Mouse (Mus musculus) forebrain, postnatal 0 days (tissue): Measurements from ENCODE around the gene Tub. TPM values are rescaled to one million over a fixed set of nuclear protein-coding genes. Genes with fewer than 3 reads are reported as not detected.

Experiments used
- ATAC-seq: fragments of 200-750 bp; cut with Nextera tagmentation; 2 replicates; pipeline ENCODE4 v1.8.0; 2017; ENCODE audit warnings: mild to moderate bottlenecking, moderate library complexity
- DNase-seq: peaks from one replicate; pipeline ENCODE4 v3.0.0-alpha.2; 2015
- H3K27ac ChIP-seq: fragments of 300-500 bp; sonication (generic); 2 replicates; pipeline ENCODE4 v1.5.1; 2014; ENCODE audit warnings: low read depth, mild to moderate bottlenecking, antibody characterized with exemption, low read length, moderate library complexity, mixed read lengths
- H3K27me3 ChIP-seq: fragments of 300-500 bp; sonication (generic); 2 replicates; pipeline ENCODE4 v1.6.1; 2014; ENCODE audit warnings: mild to moderate bottlenecking, low read length, mixed read lengths; ENCODE audit not compliant: insufficient read depth
- H3K36me3 ChIP-seq: fragments of 300-500 bp; sonication (generic); 2 replicates; pipeline ENCODE4 v1.6.1; 2014; ENCODE audit warnings: mild to moderate bottlenecking, moderate library complexity; ENCODE audit not compliant: insufficient read depth
- H3K4me1 ChIP-seq: fragments of 300-500 bp; sonication (generic); 2 replicates; pipeline ENCODE4 v1.6.1; 2014; ENCODE audit warnings: antibody characterized with exemption; ENCODE audit not compliant: insufficient read depth
- H3K4me2 ChIP-seq: fragments of 300-500 bp; sonication (generic); 2 replicates; pipeline ENCODE4 v1.6.1; 2014; ENCODE audit warnings: low read depth, mild to moderate bottlenecking, moderate library complexity
- H3K4me3 ChIP-seq: fragments of 300-500 bp; sonication (generic); 2 replicates; pipeline ENCODE4 v1.5.1; 2014; ENCODE audit warnings: low read depth, low read length, mixed read lengths
- H3K9ac ChIP-seq: fragments of 300-500 bp; sonication (generic); 2 replicates; pipeline ENCODE4 v1.6.1; 2014; ENCODE audit warnings: mild to moderate bottlenecking
- H3K9me3 ChIP-seq: fragments of 300-500 bp; sonication (generic); 2 replicates; pipeline ENCODE4 v1.6.1; 2016; ENCODE audit warnings: low read length
- CTCF ChIP-seq: sonication (generic); IDR thresholded peaks from 2 replicates; pipeline ENCODE4 v1.5.1; 2016; ENCODE audit warnings: antibody characterized with exemption, control low read depth, low read depth
- WGBS: fragments of 180-500 bp; shearing (Covaris S2); extraction: QIAGEN DNeasy Blood & Tissue Kit; methylation state at CpG from one replicate; pipeline ENCODE4 v1.1.7; 2014; 5-methylcytosine and 5-hydroxymethylcytosine counted together
- polyA plus RNA-seq: library from polyadenylated mRNA; unstranded; fragments of >200 nt; fragmentation: Nextera tagmentation; extraction: Ambion mirVana; gene quantifications from 2 replicates; pipeline ENCODE4 v1.2.1, GENCODE M21; 2015
- total RNA-seq: library from RNA; depleted of rRNA; stranded (reverse); fragments of >200 nt; gene quantifications from 2 replicates; pipeline ENCODE4 v1.2.3, GENCODE M21; 2014

Tub gene
- total and polyA plus RNA-seq, 2 experiments from 2014 or later = 39.1 to 188 TPM

DNA sequence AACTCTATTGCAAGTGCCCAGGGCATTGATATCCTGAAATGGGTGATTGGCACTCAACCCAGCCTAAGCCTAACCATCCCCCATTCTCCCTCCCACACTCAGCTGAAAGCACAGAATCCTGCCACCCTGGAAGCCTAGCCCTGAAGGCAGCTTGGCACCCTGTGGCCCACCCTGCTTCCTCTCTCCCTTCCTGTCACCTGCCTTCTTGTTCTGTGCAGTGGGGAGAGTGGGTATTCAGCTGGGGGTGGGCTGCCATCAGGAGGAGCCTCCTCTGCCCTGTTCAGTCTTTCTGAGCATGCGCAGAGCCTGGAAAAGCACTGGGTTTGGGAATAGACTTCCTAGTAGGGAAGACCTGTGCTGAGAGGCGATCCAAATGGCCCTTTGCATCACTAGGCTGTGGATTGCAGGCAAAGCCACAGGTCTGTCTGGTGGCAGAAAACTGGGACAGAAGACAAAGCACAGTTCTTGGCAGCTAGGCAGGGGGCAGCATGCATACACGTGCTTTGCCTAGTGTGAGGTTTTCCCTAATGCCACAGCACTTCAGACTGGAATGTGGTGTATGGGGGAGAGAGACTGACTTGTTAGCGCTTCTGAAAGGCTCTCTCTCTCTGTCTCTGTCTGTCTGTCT lies 63.0 kb downstream of the Tub start:
- peak; percentile 32; the same call in 1 of the 2 replicates for TF ChIP-seq CTCF
- Histone ChIP-seq H3K4me1 (peaks cover 24% of the 10 kb centered on the region), H3K4me3 (0 out of 2 replicates have a peak overlapping the region, but pooled peaks have one; percentile 3), H3K36me3 (no peaks in the 10 kb centered on the region), H3K27ac (peak overlapping the region; percentile 93; the same call in 1 of the 2 replicates), H3K9ac (peak overlapping the region; percentile 31; the same call in 1 of the 2 replicates), H3K27me3 (no peaks in the 10 kb centered on the region), H3K9me3 (no peaks in the 10 kb centered on the region), H3K4me2 (peak overlapping the region; percentile 80)
- 23% methylated on average over 4 of the region's 4 CpGs for WGBS
- no peak for ATAC-seq
- DNase-seq = peak; percentile 24

DNA sequence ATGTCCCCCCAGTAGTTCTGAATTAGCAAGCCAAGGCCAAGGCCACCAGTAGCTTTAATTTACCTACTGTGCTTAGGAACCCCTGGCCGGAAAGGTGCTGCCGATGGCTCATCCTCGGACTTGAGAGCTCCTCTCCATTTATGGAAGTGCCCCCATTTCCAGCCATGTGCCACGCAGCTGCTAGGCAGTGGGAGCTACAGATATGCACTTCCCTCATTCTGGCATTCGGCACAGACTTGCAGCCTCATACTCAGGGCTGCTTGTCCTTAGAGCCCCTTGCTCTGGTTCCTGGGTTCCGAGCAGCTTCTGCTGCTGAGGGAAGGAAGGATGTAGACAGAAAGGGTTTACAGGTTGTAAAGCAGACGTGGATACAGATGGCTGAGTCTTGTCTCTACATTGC lies 64.7 kb downstream of the Tub start:
- DNase-seq = no peak
- H3K4me2 ChIP-seq = no peak overlapping the region
- no peaks in the 10 kb centered on the region for H3K36me3 ChIP-seq
- 81% methylated on average over 7 of the region's 7 CpGs for WGBS
- peaks cover 24% of the 10 kb centered on the region for H3K4me1 ChIP-seq
- H3K27ac ChIP-seq = no peak overlapping the region
- H3K4me3 ChIP-seq = no peak overlapping the region
- H3K9ac ChIP-seq = no peak overlapping the region
- no peak for TF ChIP-seq CTCF
- no peak for ATAC-seq
- H3K27me3 ChIP-seq = no peaks in the 10 kb centered on the region
- no peaks in the 10 kb centered on the region for H3K9me3 ChIP-seq

DNA sequence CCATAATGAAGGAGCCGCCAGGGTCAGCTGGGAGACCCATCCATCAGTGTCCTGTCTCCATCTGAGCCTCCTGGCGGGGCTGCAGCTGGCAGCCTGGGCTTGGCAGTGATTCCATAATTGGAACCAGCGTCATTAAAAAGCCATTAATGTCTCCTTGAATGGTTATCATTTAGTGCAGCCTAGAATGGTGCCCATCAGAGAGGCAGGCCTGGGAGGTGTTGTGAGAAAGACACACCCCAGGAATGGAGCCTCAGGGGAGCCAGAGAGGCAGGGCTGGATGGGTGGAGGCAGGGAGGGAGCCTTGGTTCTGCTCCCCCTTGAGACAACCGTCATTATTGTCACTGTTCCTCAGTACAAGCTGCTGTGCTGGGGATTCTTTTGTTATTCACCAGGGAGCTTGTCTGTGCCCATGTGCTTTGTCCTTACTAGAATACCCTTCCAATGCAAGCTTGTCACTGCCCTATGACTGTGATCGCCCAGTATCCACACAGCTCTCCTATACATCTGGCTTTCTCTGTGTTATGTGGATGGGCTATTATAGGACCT lies 66.3 kb downstream of the Tub start:
- H3K4me1 ChIP-seq = peaks cover 23% of the 10 kb centered on the region
- H3K27me3 ChIP-seq = no peaks in the 10 kb centered on the region
- peak; percentile 45 for DNase-seq
- TF ChIP-seq CTCF = no peak
- ATAC-seq = peak; percentile 28
- H3K4me2 ChIP-seq = no peak overlapping the region
- no peak overlapping the region for H3K9ac ChIP-seq
- H3K27ac ChIP-seq = peak overlapping the region; percentile 62
- 26% methylated on average over 5 of the region's 5 CpGs for WGBS
- peaks cover 4% of the 10 kb centered on the region; the same call in 1 of the 2 replicates for H3K36me3 ChIP-seq
- no peak overlapping the region for H3K4me3 ChIP-seq
- no peaks in the 10 kb centered on the region for H3K9me3 ChIP-seq

DNA sequence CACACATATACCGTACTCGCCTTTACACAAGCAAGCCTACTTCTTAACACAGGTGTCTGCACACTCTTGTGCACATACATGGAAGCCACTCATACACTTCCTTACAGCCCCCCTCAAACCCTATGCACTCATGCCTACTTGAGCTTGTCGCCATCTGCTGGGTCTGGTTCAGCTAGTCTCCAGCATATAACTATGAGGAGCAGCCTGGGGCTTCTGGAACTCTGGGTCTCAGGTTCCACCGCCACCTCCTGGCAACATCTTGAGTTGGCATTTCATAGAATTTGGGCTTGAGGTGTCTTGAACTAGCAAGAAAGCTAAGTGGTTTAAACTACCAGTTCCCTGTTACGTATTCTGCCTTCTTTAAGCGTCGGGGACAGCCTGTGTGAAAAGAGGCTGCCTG lies 69.1 kb downstream of the Tub start:
- Histone ChIP-seq H3K4me1 (peaks cover 7% of the 10 kb centered on the region; the same call in 1 of the 2 replicates), H3K36me3 (peaks cover 25% of the 10 kb centered on the region), H3K9ac (no peak overlapping the region), H3K27me3 (no peaks in the 10 kb centered on the region), H3K4me3 (no peak overlapping the region), H3K4me2 (no peak overlapping the region), H3K9me3 (no peaks in the 10 kb centered on the region), H3K27ac (no peak overlapping the region)
- ATAC-seq (peak; percentile 20), DNase-seq (no peak)
- TF ChIP-seq CTCF = peak; percentile 46; the same call in 1 of the 2 replicates
- 91% methylated on average over 7 of the region's 7 CpGs for WGBS

DNA sequence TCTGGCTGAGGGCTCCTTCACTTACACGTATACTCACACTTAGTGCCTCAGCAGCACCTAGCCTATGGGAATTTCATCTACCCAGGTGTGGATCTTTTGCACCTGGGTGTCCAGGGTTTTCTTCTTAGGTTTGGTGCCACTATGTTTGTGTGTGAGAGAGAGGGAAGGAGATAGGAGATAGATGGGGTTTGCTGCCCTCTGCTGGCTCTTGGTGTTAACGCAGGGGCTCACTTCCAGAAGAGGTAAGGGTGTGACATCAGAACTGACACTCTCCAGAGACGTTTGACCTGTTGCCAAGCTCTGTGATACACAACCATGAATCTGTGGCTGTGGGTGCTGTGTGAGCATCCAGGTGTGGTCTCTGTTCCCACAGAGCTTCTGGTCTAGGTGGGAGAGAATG lies 71.3 kb downstream of the Tub start:
- H3K36me3 ChIP-seq = peaks cover 46% of the 10 kb centered on the region
- ATAC-seq = peak; percentile 60

DNA sequence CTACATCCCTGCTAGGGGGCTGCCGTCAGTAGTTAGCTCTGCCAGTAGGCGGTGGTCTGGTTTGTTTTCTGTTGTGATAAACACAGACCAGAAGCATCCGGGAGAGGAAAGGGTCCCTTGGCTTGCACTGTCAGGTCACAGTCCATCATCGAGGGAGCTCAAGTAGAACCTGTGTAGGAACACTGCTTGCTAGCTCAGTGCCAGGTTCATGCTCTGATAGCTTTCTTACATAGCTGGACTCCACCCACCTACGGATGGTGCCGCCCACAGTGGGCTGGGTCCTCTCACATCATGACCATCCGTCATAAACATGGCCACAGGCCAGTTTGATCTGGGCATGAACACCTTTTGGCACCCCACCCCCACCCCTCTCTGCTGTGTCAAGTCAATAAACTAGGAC lies 75.6 kb downstream of the Tub start:
- no peak for TF ChIP-seq CTCF
- H3K27ac ChIP-seq = no peak overlapping the region
- no peak overlapping the region for H3K4me2 ChIP-seq
- WGBS = 89% methylated on average over 7 of the region's 7 CpGs
- H3K9me3 ChIP-seq = no peaks in the 10 kb centered on the region
- H3K4me3 ChIP-seq = no peak overlapping the region
- ATAC-seq (no peak), DNase-seq (no peak)
- no peaks in the 10 kb centered on the region for H3K27me3 ChIP-seq
- no peaks in the 10 kb centered on the region for H3K4me1 ChIP-seq
- peaks cover 83% of the 10 kb centered on the region for H3K36me3 ChIP-seq
- H3K9ac ChIP-seq = no peak overlapping the region

More for the DNA sequence above, 71.3 kb downstream of the Tub start:
- no peak overlapping the region for H3K4me3 ChIP-seq
- peaks cover 5% of the 10 kb centered on the region; the same call in 1 of the 2 replicates for H3K4me1 ChIP-seq
- TF ChIP-seq CTCF = peak; percentile 85
- no peaks in the 10 kb centered on the region for H3K9me3 ChIP-seq
- no peak overlapping the region for H3K4me2 ChIP-seq
- no peak overlapping the region for H3K27ac ChIP-seq
- no peaks in the 10 kb centered on the region for H3K27me3 ChIP-seq
- DNase-seq = peak; percentile 82
- H3K9ac ChIP-seq = no peak overlapping the region
- WGBS = 18% methylated on average over 3 of the region's 3 CpGs

DNA sequence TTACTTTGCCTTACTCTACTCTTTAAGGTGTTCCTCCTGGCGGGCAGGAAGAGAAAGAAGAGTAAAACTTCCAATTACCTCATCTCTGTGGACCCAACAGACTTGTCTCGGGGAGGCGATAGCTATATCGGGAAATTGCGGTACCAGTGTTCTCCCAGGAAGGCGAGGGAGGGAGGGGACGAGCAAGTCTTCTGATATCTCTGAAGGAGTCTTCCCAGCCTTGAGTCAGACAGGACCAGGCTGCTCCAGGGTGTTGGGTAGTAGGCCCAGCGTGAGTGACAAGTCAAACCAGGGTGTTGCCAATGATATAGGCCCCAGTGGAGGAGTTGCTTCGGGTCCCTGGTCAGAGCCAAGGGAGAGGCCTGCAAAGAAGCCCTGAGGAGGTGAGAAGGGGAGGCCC lies 76.8 kb downstream of the Tub start:
- H3K27ac ChIP-seq = no peak overlapping the region
- H3K4me2 ChIP-seq = no peak overlapping the region
- DNase-seq = no peak
- no peaks in the 10 kb centered on the region for H3K27me3 ChIP-seq
- H3K36me3 ChIP-seq = peaks cover 83% of the 10 kb centered on the region
- TF ChIP-seq CTCF = no peak
- 94% methylated on average over 9 of the region's 9 CpGs for WGBS
- no peak for ATAC-seq
- no peaks in the 10 kb centered on the region for H3K4me1 ChIP-seq
- no peak overlapping the region for H3K4me3 ChIP-seq
- H3K9me3 ChIP-seq = no peaks in the 10 kb centered on the region
- H3K9ac ChIP-seq = no peak overlapping the region
